Mouse (Mus musculus) ovary, adult 18-20 months (tissue): Measurements from ENCODE around the gene 1600002K03Rik.

Experiments
- DNase-seq: peaks from one replicate; pipeline ENCODE4 v3.0.0; 2022; ENCODE audit warnings: low spot score, mixed read lengths

Gene 1600002K03Rik

GRCm38 (mm10) chr10:80167460-80168037 lies 5.2 kb upstream of the 1600002K03Rik start:
- peak; percentile 96 for DNase-seq

DNA sequence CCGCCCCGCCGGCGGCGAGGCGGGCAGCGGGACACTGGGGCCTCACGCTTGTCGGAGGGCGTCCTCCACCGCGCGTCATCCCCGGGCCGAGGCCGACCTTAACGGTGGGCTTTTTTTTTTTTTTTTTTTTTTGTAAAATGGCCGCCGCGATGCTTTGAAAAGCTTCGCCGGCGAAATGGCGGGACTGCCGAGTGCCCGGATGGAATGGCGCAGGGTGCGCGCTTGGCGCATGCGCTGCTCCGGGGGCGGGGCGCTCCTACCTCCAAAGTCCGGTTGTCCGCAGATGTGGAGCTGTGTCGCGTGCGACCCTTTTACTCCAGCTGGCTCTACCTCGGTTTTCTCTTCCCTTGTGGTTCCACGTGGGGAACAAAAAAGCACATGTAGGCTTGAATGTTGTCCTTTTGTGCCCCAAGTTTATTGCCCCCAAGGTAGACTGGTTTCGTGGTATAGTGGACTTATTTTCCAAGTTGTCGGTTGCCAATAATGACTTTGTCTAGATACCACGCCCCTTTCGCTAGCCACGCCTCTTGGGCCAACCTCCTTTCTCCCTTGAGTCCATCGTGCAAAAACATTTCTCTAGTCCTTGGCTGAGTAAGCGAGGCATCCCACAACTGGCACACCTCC lies 4.6 kb upstream of the 1600002K03Rik start:
- peak; percentile 88 for DNase-seq

- DNase-seq = no peak
Measured at GRCm38 (mm10) chr10:80169070-80169469, 3.7 kb upstream of the 1600002K03Rik start.

- no peak for DNase-seq
Measured at GRCm38 (mm10) chr10:80169651-80170050, 3.1 kb upstream of the 1600002K03Rik start.

DNA sequence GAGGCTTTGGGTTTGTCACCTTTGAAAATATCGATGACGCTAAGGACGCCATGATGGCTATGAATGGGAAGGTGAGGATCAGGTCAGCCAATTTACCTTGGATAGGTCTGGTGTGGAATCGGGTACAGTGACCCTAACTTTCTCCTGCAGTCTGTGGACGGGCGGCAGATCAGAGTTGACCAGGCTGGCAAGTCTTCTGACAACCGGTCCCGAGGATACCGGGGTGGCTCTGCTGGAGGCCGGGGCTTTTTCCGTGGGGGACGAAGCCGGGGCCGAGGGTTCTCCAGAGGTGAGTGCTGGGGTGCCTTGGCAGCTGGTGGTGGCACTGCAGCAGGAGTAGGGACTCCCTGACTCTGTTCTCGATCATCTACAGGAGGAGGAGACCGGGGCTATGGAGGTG lies 2.7 kb upstream of the 1600002K03Rik start:
- no peak for DNase-seq

DNA sequence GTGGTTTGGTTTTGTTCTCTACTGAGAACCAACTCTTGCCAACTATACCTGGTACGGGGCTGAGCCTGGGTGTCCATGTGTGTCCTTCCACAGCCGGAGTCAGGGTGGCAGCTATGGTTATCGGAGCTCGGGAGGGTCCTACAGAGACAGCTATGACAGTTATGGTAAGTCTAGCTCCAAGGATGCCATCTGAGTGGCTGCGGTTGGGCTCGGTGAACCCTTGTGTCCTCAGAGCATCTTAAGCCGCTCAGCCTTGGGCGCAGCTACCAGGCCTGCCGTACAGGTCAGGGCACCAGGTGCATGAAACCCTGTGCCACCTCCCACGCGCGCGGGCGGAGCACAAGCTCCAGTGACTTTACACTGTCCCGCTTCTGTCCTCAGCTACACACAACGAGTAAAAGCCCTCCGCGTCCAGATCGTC lies 2.1 kb upstream of the 1600002K03Rik start:
- DNase-seq = no peak

DNA sequence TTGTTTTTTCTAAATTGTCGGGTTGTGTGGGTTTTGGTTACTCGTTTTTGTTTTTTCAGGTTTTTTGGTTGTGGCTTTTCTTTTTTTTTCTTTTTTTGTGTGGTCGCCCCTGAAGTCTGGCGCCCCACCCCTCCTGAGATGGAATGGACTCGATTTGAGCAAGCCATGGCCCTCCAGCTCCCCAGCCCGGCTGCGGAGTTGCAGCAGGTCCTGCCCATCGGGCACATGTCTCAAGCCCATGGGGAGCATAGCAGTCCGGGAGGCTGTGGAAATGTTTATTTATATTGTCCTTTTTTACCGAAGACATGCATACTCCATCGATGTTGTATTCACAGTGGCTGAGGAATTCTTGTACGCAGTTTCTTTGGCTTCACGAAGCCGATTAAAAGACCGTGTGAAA lies 1.5 kb upstream of the 1600002K03Rik start:
- no peak for DNase-seq

DNA sequence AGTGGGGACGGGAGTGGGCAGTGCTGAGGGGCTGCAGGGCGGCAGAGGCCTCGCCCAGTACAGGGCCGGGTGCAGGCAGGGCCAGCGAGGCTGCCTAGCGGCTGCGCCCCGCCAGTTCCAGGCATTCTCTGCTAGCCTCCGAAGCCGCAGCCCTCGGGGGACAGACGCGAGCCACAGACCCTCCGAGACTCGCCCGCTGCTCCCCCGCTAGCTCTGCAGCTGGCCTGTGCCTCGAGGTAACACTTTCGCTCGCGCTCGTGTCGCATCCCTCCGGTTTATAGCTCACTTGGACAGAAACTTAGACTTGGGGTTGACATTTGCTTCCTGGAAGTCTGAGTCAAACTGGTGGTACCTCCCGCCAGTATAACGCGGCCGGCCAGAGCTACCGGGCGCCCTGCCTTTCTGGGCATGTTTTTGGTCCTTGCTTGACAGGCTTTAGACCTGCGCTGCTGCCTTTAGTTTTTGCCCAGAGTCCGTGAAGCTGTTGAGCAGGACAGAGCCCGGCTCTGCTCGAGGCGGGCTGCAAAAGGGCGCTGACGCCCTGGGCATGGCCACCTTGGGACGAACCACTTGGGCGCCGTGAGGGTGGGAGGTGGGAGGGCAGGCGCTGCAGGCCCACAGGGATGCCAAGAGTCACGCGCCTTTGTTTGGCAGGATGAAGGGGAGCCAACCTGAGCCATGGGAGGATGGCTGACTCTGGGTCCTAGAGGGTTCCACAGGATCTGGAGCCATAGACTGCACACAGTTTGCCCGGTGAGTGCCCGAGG lies 801 bp upstream of the 1600002K03Rik start:
- DNase-seq = no peak

DNA sequence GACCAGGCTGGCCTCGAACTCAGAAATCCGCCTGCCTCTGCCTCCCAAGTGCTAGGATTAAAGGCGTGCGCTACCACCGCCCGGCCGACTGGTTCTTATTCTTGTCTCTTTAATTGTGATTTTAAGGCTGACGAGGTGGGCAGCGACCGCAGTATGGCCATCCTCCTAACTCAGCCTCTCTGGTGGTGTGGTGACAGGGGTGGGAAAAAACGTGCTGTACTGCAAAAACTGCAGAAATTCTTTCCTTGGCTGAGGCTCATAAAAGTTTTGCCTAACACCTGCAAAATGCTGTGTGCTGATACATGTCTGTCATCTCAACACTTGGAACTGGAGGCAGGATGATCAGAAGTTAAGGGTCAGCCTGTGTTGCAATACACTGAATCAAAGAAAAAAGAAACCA lies 614 bp downstream of the 1600002K03Rik start:
- no peak for DNase-seq

DNA sequence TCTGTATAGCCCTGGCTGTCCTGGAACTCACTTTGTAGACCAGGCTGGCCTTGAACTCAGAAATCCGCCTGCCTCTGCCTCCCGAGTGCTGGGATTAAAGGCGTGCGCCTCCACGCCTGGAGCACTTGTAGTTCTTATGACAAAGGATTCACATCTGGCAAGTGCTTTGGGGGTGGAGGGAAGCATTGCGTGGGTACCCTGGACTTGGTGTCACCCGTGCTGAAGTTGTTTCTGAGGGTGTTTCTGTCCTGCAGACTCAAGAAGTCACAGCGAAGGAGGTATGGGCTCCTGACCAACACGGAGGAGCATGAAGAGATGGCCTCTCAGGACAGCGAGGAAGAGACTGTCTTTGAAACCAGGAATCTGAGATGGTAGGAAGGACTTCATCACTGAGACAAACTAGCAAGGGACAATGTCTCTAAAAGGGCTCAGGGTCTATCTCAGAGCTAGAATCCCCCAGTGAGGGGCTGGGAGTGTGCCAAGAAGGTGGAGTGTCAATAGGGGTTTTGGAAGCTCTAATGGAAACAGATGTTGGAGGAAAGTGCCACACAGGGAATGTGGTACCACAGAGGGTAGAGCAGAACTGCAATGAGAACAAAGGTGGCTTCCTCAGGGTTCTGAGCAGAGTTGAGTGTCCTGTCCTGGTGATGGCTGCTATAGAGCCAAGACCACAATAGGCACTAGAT lies 1.4 kb downstream of the 1600002K03Rik start:
- no peak for DNase-seq

GRCm38 (mm10) chr10:80174705-80175104 lies 2.0 kb downstream of the 1600002K03Rik start:
- DNase-seq = no peak

DNA sequence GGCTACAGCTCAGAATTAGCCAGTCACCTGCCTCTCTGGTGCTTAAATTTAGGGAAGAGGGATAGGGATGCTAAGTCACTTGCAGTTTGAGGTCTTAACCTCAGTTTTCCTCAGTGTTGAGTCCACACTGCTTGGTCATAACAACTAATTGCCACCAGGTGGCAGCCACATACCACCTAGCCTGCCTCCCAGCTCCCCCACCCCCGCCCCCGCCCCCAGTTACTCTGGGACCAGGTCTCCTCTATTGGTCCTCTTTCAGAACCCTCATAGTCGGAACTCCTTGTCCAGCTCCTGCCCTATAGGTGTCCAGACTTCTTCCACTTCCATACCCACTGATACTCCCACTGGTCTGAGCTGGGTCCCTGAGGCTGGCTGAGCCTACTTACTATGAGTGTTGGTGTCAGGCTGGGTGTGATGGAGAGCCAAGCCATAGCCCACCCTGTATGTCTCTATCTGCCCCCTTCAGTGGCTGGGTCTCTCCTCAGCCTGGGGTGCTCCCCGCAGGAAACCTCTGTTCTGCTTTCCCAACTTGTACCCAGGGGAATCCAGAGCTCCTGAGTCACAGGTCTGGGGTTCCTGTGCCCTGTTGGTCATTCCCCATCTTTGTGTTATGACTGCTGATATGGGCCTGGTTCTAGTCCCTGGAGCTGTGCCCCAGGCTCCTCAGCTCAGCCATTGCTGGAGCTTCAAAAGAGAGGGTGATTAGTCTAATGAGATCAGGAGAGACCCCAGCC lies 3.0 kb downstream of the 1600002K03Rik start:
- DNase-seq = no peak

DNA sequence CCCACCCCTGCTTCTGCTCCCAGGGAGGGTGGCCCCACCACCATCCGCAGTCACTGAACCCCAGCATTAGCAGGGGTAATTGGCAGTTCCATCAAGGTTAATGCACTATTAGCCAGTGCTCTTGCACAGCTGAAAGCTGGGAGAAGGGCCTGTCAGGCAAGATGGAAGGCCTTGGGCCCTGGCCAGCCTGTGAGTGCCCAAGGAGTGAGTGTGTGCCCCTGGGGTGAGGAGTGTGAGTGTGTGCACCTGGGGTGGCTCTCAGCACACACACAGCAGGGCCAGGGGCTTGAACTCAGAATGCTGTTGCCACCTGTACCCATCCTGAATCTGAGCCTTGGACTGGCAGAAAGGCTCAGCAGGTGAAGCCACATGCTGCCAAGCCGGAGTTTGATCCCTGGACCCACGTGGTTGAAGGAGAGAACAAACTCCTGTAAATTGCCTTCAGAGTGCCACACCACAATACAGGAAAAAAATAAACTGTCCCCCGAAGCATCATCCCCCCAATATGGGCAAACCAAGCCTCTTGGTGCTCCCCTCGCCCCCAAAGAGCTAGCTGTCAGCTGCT lies 3.6 kb downstream of the 1600002K03Rik start:
- DNase-seq = no peak

- DNase-seq = no peak
Measured at GRCm38 (mm10) chr10:80177441-80178279, 4.9 kb downstream of the 1600002K03Rik start.

- no peak for DNase-seq
Measured at GRCm38 (mm10) chr10:80179068-80180051, 6.6 kb downstream of the 1600002K03Rik start, which contains the start of gene Efna2. Efna2 (plus strand) TSS chr10:80179482.

DNA sequence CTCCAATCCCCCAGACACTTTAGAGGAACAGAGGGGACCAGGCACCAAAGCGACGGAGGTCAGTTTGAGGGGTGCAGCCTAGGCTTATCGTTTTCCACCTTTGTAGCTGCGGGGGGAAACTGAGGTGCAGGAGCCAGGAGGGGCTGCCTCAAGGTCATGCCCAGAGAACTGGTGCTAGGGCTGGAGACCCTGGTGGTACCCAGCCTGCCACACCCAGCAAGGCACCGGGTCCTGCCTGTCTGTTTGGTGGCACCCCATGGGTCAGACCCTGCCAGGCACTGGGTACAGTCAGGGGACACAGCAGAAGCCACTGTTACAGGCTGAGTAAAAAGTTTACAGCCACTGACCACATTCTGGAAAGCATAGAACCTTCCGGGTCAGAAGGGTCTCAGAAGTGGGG lies 7.5 kb downstream of the 1600002K03Rik start:
- DNase-seq = no peak

GRCm38 (mm10) chr10:80180823-80181222 lies 8.1 kb downstream of the 1600002K03Rik start:
- DNase-seq = no peak

- no peak for DNase-seq
Measured at GRCm38 (mm10) chr10:80182547-80182946, 9.8 kb downstream of the 1600002K03Rik start.

- no peak for DNase-seq
Measured at GRCm38 (mm10) chr10:80186649-80187048, 13.9 kb downstream of the 1600002K03Rik start.
